Mouse (Mus musculus) limb, embryonic 15.5 days (tissue): Measurements from ENCODE around the gene Yipf1. TPM values are rescaled to one million over a fixed set of nuclear protein-coding genes. Genes with fewer than 3 reads are reported as not detected.
"Not testable (repeated sequence)": the region's sequence is repeated elsewhere in the genome, so short reads cannot be mapped to it uniquely, and the experiment has no call there.

Experiments
- ATAC-seq: fragments of 200-750 bp; cut with Nextera tagmentation; 2 replicates; pipeline ENCODE4 v1.8.0; 2017; ENCODE audit warnings: low read depth, moderate TSS enrichment; ENCODE audit not compliant: insufficient number of reproducible peaks, low FRiP score, low TSS enrichment
- H3K27ac ChIP-seq: fragments of 300-500 bp; sonication (generic); 2 replicates; pipeline ENCODE4 v1.5.1; 2015; ENCODE audit warnings: moderate library complexity, mild to moderate bottlenecking, inconsistent platforms
- H3K27me3 ChIP-seq: fragments of 300-500 bp; sonication (generic); 2 replicates; pipeline ENCODE4 v1.6.1; 2015; ENCODE audit warnings: inconsistent platforms
- H3K36me3 ChIP-seq: fragments of 300-500 bp; sonication (generic); 2 replicates; pipeline ENCODE4 v1.6.1; 2015; ENCODE audit warnings: inconsistent platforms
- H3K4me1 ChIP-seq: fragments of 300-500 bp; sonication (generic); 2 replicates; pipeline ENCODE4 v1.6.1; 2015; ENCODE audit warnings: inconsistent platforms
- H3K4me2 ChIP-seq: fragments of 300-500 bp; sonication (generic); 2 replicates; pipeline ENCODE4 v1.6.1; 2015; ENCODE audit warnings: mild to moderate bottlenecking, inconsistent platforms
- H3K4me3 ChIP-seq: fragments of 300-500 bp; sonication (generic); 2 replicates; pipeline ENCODE4 v1.5.1; 2015; ENCODE audit warnings: mild to moderate bottlenecking, inconsistent platforms
- H3K9ac ChIP-seq: fragments of 300-500 bp; sonication (generic); 2 replicates; pipeline ENCODE4 v1.6.1; 2015; ENCODE audit warnings: inconsistent platforms
- H3K9me3 ChIP-seq: fragments of 300-500 bp; sonication (generic); 2 replicates; pipeline ENCODE4 v1.6.1; 2016; ENCODE audit warnings: inconsistent platforms
- WGBS: fragments of 180-500 bp; shearing (Covaris S2); methylation state at CpG from one replicate; pipeline ENCODE4 v1.1.7; 2015; 5-methylcytosine and 5-hydroxymethylcytosine counted together
- polyA plus RNA-seq: library from polyadenylated mRNA; unstranded; fragments of >200 nt; fragmentation: Nextera tagmentation; extraction: Ambion mirVana; gene quantifications from 2 replicates; pipeline ENCODE4 v1.2.1, GENCODE M21; 2015

Gene Yipf1
- polyA plus RNA-seq, 1 experiment from 2014 or later, result 55.6 TPM

- 47% methylated on average over 8 of the region's 8 CpGs for WGBS
- not testable (repeated sequence) for H3K9me3 ChIP-seq, H3K27ac ChIP-seq, ATAC-seq, H3K4me3 ChIP-seq, H3K9ac ChIP-seq, H3K27me3 ChIP-seq, H3K4me2 ChIP-seq, H3K4me1 ChIP-seq
- peaks cover 31% of the 10 kb centered on the region for H3K36me3 ChIP-seq
These were observed 43.0 kb downstream of the Yipf1 start for GRCm38 (mm10) chr4:107357172-107357571.

GRCm38 (mm10) chr4:107358460-107358859, 44.3 kb downstream of the Yipf1 start:
- WGBS, result 79% methylated on average over 3 of the region's 3 CpGs

DNA sequence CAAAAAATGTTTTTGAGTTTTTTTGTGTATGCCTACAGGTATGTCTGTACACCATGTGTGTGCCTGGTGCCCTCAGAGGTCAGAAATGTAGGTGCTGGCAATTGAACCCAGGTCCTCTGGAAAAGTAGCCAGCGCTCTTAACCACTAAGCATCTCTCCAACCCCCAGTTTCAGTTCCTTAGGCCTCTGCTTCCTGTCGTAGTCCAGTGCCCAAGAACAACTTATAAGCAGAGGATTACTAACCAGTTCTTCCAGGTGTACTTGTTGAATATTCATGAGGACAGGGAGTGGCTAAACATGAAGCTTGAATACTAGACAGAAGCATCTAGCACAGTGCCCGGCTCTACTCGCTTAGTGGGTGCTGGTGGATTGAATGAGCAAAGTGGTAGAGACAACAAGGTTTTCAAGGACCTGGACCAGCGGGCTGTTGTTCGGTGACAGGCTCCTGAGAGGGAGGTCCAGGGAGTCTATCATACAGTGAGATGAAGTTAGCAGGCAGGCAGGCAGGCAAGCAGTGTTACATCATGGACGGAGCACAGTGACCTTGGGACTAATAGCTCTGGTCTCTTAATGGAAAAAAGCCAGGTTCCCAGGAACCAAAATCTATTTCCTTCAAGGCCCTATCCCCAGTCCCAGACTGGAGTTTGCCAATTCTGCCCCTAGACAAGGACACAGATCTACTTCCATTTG, 46.4 kb downstream of the Yipf1 start:
- 83% methylated on average over 7 of the region's 7 CpGs for WGBS

More at GRCm38 (mm10) chr4:107358460-107358859, 44.3 kb downstream of the Yipf1 start:
- H3K27me3 ChIP-seq, result no peaks in the 10 kb centered on the region
- H3K4me2 ChIP-seq, result no peak overlapping the region
- H3K9me3 ChIP-seq, result no peaks in the 10 kb centered on the region
- H3K4me3 ChIP-seq, result no peak overlapping the region
- no peaks in the 10 kb centered on the region for H3K4me1 ChIP-seq
- no peak overlapping the region for H3K27ac ChIP-seq
- H3K36me3 ChIP-seq, result peaks cover 31% of the 10 kb centered on the region
- ATAC-seq, result no peak
- H3K9ac ChIP-seq, result no peak overlapping the region

GRCm38 (mm10) chr4:107362755-107363154, 48.6 kb downstream of the Yipf1 start:
- Histone ChIP-seq H3K27ac (no peak overlapping the region), H3K9ac (no peak overlapping the region), H3K36me3 (peaks cover 16% of the 10 kb centered on the region), H3K4me1 (no peaks in the 10 kb centered on the region), H3K4me3 (no peak overlapping the region), H3K9me3 (no peaks in the 10 kb centered on the region), H3K27me3 (no peaks in the 10 kb centered on the region), H3K4me2 (no peak overlapping the region)
- ATAC-seq, result no peak
- 66% methylated on average over 4 of the region's 4 CpGs for WGBS

More for the DNA sequence above, 46.4 kb downstream of the Yipf1 start:
- Histone ChIP-seq H3K27ac (no peak overlapping the region), H3K4me2 (no peak overlapping the region), H3K4me3 (no peak overlapping the region), H3K9ac (no peak overlapping the region), H3K9me3 (no peaks in the 10 kb centered on the region), H3K4me1 (no peaks in the 10 kb centered on the region), H3K36me3 (peaks cover 22% of the 10 kb centered on the region), H3K27me3 (no peaks in the 10 kb centered on the region)
- no peak for ATAC-seq

- 73% methylated on average over 6 of the region's 6 CpGs for WGBS
- H3K4me1 ChIP-seq, result peaks cover 3% of the 10 kb centered on the region
- ATAC-seq, result no peak
These were observed 49.4 kb downstream of the Yipf1 start for GRCm38 (mm10) chr4:107363573-107363972.

GRCm38 (mm10) chr4:107364190-107364639, 50.1 kb downstream of the Yipf1 start:
- Histone ChIP-seq H3K4me1 (peaks cover 6% of the 10 kb centered on the region), H3K9ac (no peak overlapping the region), H3K36me3 (peaks cover 7% of the 10 kb centered on the region), H3K27ac (no peak overlapping the region), H3K4me3 (no peak overlapping the region), H3K27me3 (no peaks in the 10 kb centered on the region), H3K9me3 (no peaks in the 10 kb centered on the region), H3K4me2 (no peak overlapping the region)
- ATAC-seq, result no peak
- 74% methylated on average over 5 of the region's 5 CpGs for WGBS

More at GRCm38 (mm10) chr4:107363573-107363972, 49.4 kb downstream of the Yipf1 start:
- Histone ChIP-seq H3K9me3 (no peaks in the 10 kb centered on the region), H3K27ac (no peak overlapping the region), H3K36me3 (peaks cover 12% of the 10 kb centered on the region), H3K4me2 (no peak overlapping the region), H3K9ac (no peak overlapping the region), H3K4me3 (no peak overlapping the region), H3K27me3 (no peaks in the 10 kb centered on the region)

DNA sequence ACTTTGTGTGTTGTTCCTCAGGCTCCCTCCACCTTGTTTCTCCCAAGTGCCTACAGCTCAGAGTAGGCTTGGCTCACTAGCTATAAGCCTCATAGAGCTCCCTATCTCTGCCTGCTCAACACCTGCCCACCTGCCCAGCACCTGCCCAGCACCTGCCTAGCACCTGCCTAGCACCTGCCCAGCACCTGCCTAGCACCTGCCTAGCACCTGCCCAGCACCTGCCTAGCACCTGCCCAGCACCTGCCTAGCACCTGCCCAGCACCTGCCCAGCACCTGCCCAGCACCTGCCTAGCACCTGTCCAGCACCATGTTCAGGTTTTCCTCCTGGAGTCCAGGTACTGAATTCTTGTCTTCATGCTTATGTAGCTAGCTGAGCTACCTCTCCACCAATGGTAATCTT, 52.2 kb downstream of the Yipf1 start:
- not testable (repeated sequence) for H3K27me3 ChIP-seq

DNA sequence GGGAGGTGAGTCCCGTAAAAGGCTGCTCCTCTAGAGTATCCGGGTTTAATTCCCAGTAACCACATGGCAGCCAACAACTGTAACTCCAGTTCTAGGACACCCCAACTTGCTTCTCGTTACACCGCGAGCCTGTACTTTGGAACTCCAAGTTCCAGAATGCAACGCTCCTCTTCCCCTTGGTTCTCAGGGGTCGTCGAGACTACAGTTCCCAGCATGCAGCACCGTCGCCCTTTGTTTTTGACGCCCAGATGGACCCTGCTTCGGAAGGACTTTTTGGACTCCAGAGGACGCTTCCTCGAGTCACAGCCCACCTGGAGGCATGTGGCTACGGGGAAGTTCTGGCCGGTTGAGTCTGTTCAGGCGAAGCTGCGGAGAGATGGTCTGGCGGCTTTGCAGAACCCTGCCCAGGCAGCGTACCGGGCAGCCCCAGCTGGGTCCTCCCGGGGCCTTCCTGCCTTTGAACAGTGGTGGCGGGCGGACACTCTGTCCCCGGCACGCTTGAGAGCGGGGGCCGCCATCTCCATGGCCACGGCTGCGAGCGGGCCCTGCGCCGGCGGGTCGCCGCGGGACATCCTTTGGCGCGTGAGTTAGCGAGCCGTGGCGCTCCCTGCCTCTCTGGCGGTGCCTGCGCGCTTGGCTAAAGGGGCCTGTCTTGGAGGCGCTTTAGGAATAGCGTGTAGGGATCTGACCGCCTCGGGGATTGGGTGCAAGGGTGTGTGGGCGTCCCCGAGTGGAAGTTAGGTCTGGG, 53.6 kb downstream of the Yipf1 start, which contains the start of gene Ndc1:
Gene Ndc1, plus strand, starts transcription at position 218 of the 748 bp plus-strand sequence.
- peak; percentile 97 for ATAC-seq
- WGBS, result under 1% methylated on average over 51 of the region's 51 CpGs

More for the DNA sequence above, 52.2 kb downstream of the Yipf1 start:
- not testable (repeated sequence) for ATAC-seq, H3K4me2 ChIP-seq, H3K9ac ChIP-seq, H3K4me1 ChIP-seq, H3K9me3 ChIP-seq, H3K27ac ChIP-seq, H3K4me3 ChIP-seq
- peaks cover 10% of the 10 kb centered on the region for H3K36me3 ChIP-seq

GRCm38 (mm10) chr4:107372304-107372703, 58.1 kb downstream of the Yipf1 start:
- ATAC-seq, result no peak
- H3K9ac ChIP-seq, result no peak overlapping the region
- H3K27ac ChIP-seq, result no peak overlapping the region
- H3K9me3 ChIP-seq, result no peaks in the 10 kb centered on the region
- WGBS, result 58% methylated on average over 2 of the region's 2 CpGs
- no peaks in the 10 kb centered on the region for H3K27me3 ChIP-seq
- no peak overlapping the region for H3K4me3 ChIP-seq
- H3K4me1 ChIP-seq, result peaks cover 6% of the 10 kb centered on the region
- H3K36me3 ChIP-seq, result peaks cover 55% of the 10 kb centered on the region
- no peak overlapping the region for H3K4me2 ChIP-seq

More for the DNA sequence above, 53.6 kb downstream of the Yipf1 start, which contains the start of gene Ndc1:
- Histone ChIP-seq H3K4me3 (peak within 1 kb of the TSS; percentile 89), H3K4me2 (peak within 1 kb of the TSS; percentile 71), H3K27me3 (no peaks in the 10 kb centered on the region), H3K9ac (peak within 1 kb of the TSS; percentile 72), H3K4me1 (peaks cover 6% of the 10 kb centered on the region), H3K36me3 (peaks cover 17% of the 10 kb centered on the region), H3K9me3 (no peaks in the 10 kb centered on the region), H3K27ac (peak within 1 kb of the TSS; percentile 91)

- H3K4me3 ChIP-seq, result no peak overlapping the region
- H3K4me1 ChIP-seq, result no peaks in the 10 kb centered on the region
- H3K4me2 ChIP-seq, result no peak overlapping the region
- H3K36me3 ChIP-seq, result peaks cover 66% of the 10 kb centered on the region
- 79% methylated on average over 4 of the region's 4 CpGs for WGBS
- H3K27me3 ChIP-seq, result no peaks in the 10 kb centered on the region
- no peak overlapping the region for H3K27ac ChIP-seq
- no peak for ATAC-seq
- no peaks in the 10 kb centered on the region for H3K9me3 ChIP-seq
- no peak overlapping the region for H3K9ac ChIP-seq
These were observed 60.5 kb downstream of the Yipf1 start for GRCm38 (mm10) chr4:107374677-107375076.

DNA sequence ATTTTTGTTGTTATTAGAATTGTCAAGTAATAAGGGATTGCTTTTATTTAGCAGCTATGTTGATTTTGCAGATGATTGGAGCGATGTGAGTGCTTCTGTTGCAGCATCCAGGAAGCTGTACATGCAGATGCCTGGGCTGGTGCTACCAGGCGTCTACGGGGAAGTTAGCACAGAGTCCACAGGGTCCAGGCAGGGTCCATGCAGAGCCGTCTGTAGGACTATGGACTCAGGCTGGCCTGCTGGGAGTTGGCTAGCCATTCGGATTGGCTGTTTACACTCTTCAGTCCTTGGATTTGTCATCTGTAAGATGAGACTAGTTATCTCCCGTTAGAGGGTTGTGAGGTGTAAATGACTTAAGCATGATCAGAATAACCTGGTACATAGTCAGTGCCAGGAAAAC, 64.8 kb downstream of the Yipf1 start:
- ATAC-seq, result no peak
- Histone ChIP-seq H3K27me3 (no peaks in the 10 kb centered on the region), H3K4me3 (no peak overlapping the region), H3K9ac (no peak overlapping the region), H3K27ac (no peak overlapping the region), H3K9me3 (no peaks in the 10 kb centered on the region), H3K36me3 (peaks cover 73% of the 10 kb centered on the region), H3K4me1 (no peaks in the 10 kb centered on the region), H3K4me2 (no peak overlapping the region)
- 86% methylated on average over 6 of the region's 6 CpGs for WGBS

DNA sequence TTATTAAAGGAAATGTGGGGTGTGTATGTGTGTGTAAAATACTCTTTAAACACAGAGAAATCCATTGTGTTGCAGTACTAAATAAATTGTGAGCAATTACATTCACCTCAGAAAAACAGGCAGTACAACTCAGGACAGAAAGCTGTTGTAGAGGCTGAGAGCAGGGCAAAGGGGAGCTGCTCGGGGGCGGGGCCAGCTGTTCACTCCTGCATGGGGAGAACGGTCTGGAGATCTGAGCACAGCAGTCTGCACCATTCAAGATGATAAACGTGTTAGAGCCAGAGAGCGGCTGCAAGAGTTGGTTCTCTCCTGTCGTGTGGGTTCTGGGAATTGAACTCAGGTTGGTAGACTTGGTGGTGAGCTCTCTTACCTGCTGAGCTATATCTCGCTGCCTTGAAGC, 66.7 kb downstream of the Yipf1 start:
- H3K4me1 ChIP-seq, result no peaks in the 10 kb centered on the region
- ATAC-seq, result no peak
- no peak overlapping the region for H3K4me3 ChIP-seq
- no peaks in the 10 kb centered on the region for H3K27me3 ChIP-seq
- H3K9me3 ChIP-seq, result no peaks in the 10 kb centered on the region
- H3K36me3 ChIP-seq, result peaks cover 70% of the 10 kb centered on the region
- H3K4me2 ChIP-seq, result no peak overlapping the region
- WGBS, result 68% methylated on average over 7 of the region's 7 CpGs
- H3K27ac ChIP-seq, result no peak overlapping the region
- no peak overlapping the region for H3K9ac ChIP-seq
